Mouse (Mus musculus) layer of hippocampus, postnatal 10 days (tissue): ENCODE results near the gene Uaca. TPM values are rescaled to one million over a fixed set of nuclear protein-coding genes. Genes with fewer than 3 reads are reported as not detected.

Experiments used
- DNase-seq, 2 experiments: peaks; one replicate each; pipeline ENCODE4 v3.0.0; 2021; ENCODE audit warnings: low spot score in 2 of 2
- total RNA-seq, 2 experiments: library from RNA; stranded (reverse); gene quantifications; 2 replicates each; pipeline ENCODE4 v1.2.3; 2021

Uaca gene
- total RNA-seq, 2 experiments from 2014 or later = 13.7 to 15.2 TPM

DNA sequence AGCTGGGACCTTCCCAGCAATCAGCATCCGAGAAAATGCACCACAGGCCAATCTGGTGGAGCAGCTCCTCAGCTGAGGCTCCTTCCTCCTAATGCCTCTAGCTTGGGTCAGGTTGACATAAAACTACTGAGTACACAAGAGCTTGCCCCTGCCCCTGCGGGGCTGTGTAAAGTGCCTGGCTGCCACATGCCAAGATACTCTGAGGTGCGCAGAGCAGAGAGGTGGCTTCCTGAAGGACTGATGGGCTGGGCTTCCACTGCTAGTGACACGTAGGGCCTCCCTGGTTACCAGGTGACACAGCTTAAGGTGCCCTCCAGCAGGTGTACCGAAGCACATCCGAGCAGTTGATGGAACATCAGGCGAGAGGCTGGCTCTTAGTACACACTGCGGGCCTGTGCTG is 37.9 kb downstream of the Uaca start:
- DNase-seq = no peak

DNA sequence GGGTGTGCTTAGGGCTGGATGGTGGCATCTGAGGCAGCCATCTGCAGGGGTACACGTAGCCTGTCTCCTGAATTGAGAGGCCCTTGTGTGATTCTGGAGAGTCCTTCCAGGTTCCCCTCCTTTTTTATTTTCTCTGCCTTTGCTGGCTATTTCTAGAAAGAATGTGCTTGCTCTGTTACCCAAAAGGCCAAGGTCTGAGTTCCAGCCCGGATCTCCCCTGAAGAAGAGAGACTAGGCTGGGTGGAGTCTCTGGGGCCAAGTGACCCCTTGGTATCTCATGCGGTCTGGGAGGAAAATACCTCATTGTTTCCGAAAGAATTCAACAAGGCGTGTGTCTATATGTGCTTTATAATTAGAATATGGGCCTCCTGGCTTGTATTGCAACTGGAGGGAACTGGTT is 41.8 kb downstream of the Uaca start:
- no peak for DNase-seq

GRCm38 (mm10) chr9:60837078-60837448 is 42.7 kb downstream of the Uaca start:
- no peak for DNase-seq

- DNase-seq = peak in 1 of 2 experiments; percentile 9
These were observed 43.3 kb downstream of the Uaca start for GRCm38 (mm10) chr9:60837449-60838141.

DNA sequence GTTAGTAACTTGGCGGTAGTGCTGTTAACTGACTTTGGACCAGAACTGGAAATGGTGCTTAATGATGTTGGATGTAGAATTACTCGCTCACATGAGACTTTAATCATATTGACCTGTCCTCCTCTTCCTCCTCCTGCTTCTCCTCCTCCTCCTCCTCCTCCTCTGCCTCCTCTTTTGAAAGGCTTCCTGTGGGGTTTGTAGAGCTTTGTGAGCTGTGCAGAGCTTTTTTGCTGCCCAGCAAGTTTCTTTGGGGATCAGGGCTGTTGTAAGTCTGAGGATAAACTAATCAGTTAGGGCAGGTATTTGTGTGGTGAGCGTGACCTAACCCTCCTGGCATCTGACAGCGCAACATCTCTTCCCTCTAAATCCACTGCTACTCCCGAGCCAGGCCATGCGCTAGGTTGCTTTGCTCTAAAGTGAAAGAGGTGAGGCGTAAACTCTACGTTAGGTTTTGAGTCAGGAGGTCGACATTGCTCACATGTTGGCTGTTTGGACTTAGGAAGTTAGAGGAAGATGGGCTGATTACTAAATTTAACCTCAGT is 44.1 kb downstream of the Uaca start:
- no peak for DNase-seq

DNA sequence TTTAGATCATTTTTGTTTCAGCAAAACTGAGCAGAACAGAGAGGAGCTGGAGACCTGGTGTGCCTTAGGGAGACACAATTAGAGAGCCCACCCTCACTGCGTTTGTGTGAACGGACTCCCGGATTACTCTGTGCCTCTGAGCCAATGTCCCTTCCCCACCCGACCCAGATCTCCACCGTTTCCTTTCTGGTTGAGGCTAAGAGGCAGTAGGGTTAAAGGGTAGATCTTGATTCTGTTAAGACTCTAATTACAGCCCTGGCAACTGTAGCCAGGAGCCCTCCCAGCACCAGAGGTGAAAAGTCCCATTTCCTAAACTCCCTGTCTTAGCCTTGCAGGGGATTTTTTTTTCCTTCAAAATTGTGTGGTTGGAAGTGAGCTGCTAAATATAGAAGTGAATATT is 47.1 kb downstream of the Uaca start:
- no peak for DNase-seq

DNA sequence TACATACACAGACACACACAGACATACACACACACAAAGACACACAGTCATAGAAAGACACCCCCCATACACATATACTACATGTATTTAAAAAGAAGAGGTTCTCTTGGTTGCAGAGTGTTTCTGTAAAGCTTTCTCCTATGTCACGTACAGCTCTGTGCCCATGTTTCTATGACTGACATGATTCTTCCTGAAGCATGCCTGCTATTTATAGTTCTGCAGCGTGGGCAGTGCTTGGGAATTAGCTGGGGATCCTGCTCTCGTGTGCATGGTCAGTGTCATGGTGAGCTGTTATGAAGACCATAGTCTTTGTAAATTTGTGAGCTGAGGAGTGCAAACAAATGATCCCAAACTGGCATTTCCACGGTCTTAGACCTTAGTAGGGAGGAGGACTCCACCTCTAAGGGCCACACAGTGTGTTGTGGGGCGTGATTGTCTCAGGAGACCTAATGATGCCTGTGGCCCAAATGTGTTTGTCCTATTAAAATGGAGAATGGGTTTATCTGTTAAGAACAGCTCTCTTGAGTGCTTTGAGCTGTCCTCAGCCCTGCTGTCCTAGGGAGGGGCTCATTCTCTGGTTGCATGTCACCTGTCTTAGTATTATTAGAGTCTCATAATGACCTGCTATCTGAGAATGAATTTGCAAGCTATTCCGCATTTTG is 49.2 kb downstream of the Uaca start:
- DNase-seq = no peak

DNA sequence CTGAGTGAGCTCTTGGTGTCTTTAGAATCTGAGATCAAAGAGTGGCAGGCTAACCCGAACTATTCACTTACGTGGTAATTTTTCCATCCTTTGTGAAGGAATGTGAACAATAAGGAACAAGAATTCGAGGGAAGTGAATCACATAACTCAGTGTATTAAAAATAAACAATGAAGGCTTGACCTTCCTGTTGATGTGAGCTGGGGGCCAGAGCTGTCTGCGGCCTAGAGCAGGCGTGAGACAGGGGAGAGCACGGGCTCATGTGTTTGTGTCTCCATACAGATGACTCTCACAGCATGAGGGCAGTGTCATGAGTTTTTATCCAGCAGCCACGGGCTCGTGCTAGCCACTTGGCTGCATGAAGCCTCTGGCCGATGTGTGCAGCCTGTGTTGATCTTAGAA is 54.4 kb downstream of the Uaca start:
- no peak for DNase-seq

DNA sequence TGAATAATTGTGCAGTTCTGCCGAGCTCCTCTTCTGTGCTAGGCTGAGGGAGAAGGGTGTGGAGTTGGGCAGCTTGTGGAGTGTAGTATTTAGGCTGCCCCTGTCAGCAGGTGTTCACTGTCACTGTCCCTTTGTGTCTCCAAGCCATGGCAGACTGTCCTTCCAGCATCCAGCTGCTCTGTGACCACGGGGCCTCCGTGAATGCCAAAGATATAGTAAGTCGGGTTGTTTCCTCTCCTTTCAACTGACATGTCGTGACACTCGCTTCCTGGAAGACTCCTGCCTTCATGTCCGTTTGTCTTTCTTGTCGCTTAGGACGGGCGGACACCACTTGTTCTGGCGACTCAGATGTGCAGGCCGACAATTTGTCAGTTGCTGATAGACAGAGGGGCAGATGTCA is 55.6 kb downstream of the Uaca start:
- DNase-seq = no peak

DNA sequence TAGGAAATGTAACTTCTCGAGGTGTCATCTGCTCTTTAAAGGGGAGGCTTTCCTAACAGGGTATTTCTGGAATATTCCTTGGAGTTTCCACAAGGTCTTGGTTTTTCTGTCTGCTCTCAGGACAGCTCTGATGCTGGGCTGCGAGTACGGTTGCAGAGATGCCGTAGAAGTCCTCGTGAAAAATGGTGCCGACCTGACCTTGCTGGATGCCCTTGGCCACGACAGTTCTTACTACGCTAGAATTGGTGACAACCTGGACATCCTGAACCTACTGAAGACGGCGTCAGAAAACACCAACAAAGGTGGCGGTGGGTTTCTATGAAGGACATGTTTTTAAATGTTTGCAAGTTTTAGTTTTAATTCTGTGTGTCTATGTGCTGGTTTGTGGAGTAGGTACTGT is 59.9 kb downstream of the Uaca start:
- no peak for DNase-seq

DNA sequence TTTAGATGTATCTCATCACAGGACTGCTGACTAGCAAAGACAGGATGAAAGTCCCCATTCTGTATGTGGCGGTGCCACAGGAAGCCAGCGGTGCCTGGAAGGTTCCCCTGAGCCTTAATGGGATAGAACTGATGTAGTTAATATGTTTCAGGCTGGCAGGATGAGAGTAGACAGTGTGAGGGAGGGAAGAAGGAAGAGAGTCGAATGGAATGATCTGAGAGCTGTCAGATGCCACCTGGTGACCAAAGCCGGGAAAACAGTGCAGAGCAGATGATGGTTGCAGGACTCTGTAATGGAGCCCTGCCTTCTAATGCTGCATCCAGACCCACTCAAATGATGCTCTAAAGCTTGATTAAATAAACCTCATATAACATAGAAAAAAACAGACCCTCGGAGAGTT is 63.5 kb downstream of the Uaca start:
- DNase-seq = peak; percentile 83 to 86

DNA sequence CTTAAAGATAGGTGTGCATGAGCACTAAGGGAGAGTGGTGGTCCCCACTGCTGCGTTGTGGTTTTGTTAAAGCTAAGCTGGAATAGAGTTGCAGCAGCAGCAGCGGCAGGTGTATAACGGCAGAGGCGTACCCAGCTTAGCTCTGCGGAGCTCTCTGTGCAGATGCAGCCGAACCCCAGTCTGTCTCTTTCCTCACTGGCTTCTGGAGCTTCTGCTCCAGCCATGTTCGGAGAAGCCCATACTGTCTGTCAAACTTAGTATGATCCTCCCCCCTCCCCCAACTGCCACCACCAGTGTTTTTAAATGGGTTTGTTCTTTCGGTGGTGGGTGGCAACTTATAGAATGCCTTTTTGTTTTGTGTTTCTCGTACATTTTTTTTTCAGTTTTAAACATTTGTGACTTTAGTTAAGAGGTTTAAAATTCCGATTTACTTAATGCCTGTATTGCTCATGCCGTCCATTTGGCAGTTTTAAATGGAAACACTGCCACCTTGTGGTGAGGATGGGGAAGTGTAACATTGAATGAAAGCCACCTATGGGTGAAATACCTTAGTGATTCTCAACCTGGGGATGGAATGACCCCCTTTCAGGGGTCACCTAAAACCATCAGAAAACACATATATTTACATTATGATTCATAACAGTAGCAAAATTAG is 64.1 kb downstream of the Uaca start:
- peak; percentile 41 to 50 for DNase-seq

DNA sequence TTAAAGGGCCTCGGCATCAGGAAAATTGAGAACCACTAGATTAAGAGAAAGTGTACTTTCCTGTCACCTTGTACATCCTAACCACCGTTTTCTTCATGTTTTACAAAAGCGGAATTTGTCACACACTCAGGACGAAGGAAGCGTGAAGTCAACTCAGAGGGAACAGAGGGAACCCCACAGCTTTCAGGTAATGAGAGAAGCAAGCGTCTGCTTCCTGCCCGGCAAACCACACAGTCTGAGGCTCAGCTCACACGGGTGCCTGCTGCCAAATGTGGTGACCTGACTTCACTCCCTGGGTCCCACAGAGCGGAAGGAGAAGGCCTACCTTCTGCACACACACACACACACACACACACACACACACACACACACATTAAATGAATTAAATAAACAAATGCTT is 64.7 kb downstream of the Uaca start:
- no peak for DNase-seq

GRCm38 (mm10) chr9:60861030-60861429 is 66.7 kb downstream of the Uaca start:
- DNase-seq = no peak

DNA sequence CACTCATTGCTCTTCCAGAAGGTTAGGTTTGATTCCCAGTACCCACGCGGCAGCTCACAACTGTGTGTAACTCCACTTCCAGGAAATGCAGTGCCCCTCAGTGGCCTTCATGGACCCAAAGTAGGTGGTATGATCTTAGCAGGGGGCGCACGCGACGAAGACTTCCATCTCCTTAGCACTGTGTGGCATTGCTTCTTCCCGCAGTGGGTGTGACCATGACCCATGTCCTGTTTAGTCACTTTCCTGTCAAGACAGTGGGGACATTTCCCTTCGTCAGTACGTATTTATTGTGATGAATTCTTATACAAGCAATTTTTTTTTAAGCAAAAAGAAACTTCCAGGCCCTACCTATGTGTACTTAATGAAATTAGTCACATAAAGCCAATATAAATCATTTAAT is 70.3 kb downstream of the Uaca start:
- DNase-seq = no peak

- DNase-seq = no peak
These were observed 71.5 kb downstream of the Uaca start for GRCm38 (mm10) chr9:60865866-60866265.

GRCm38 (mm10) chr9:60870451-60870850 is 76.1 kb downstream of the Uaca start:
- no peak for DNase-seq

DNA sequence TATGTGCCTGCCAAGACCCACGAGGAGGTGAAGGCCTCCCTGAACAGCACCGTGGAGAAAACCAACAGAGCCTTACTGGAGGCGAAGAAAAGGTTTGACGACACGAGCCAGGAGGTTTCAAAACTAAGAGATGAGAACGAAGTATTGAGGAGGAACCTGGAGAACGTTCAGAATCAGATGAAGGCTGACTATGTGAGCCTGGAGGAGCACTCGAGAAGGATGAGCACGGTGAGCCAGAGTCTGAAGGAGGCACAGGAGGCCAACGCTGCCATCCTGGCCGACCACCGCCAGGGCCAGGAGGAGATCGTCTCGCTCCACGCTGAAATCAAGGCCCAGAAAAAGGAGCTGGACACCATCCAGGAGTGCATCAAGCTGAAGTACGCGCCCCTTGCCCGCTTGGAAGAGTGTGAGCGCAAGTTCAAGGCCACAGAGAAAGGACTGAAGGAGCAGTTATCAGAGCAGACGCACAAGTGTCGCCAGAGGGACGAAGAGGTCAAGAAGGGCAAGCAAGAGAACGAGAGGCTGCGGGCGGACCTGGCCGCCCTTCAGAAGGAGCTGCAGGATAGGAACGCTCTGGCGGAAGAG is 76.7 kb downstream of the Uaca start:
- no peak for DNase-seq

- DNase-seq = no peak
These were observed 79.1 kb downstream of the Uaca start for GRCm38 (mm10) chr9:60873257-60874054.

DNA sequence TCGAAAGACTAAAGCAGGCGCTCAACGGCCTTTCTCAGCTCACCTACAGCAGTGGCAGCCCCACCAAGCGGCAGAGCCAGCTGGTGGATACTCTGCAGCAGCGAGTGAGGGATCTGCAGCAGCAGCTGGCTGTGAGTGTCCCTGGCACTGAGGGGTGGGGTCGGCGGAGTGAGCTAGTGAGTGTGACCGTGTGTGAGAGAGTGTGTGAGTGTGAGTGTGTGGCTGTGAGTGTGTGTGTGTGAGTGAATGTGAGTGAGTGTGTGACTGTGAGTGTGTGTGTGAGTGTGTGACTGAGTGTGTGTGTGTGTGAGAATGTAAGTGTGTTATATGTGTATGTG is 79.7 kb downstream of the Uaca start:
- DNase-seq = no peak

DNA sequence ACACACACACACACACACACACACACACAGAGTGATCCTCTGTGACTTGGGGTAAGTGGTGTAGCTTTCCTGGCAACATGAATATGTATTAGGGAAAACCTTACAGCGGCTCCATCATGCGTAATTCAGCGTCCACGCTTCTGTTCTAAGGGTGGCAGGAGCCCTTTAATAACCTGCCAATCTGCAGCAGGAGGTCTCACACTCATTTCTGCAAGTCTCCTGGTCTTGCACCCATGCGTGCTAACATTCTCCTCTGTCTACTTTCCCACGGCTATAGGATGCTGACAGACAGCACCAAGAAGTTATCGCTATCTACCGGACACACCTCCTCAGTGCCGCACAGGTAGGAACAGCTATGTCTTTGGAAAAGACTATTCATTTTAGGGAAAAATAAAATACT is 81.7 kb downstream of the Uaca start:
- no peak for DNase-seq
